Mouse (Mus musculus) heart, postnatal 14 days (tissue): ENCODE data around the gene Katnb1. TPM values are rescaled to one million over a fixed set of nuclear protein-coding genes. Genes with fewer than 3 reads are reported as not detected.

Source experiments
- total RNA-seq, 2 experiments: library from RNA; stranded (reverse); gene quantifications; 2 replicates each; pipeline ENCODE4 v1.2.3; 2021

The Katnb1 gene
- total RNA-seq, 2 experiments from 2014 or later = 7.8 to 8.1 TPM

Other genes with a start within 250 kb of the Katnb1 start
- gene Coq9, start 242.9 kb upstream of the Katnb1 start, total RNA-seq = 100 to 1,000 TPM; 400 to 427 TPM
- 10 to 100 TPM; 76.8 to 92.4 TPM for gene Ciapin1, start 242.8 kb upstream of the Katnb1 start, total RNA-seq
- gene Polr2c, start 223.7 kb upstream of the Katnb1 start, total RNA-seq = 10 to 100 TPM; 65.4 to 65.8 TPM
- 10 to 100 TPM; 23.3 to 26.5 TPM for gene Dok4, start 204.9 kb upstream of the Katnb1 start, total RNA-seq
- 10 to 100 TPM; 10.8 to 10.9 TPM for gene Ccdc102a, start 163.1 kb upstream of the Katnb1 start, total RNA-seq
- under 1 TPM; 0.22 to 0.50 TPM for gene Adgrg5, start 157.5 kb upstream of the Katnb1 start, total RNA-seq
- gene Adgrg1, start 106.4 kb upstream of the Katnb1 start, total RNA-seq = 10 to 100 TPM; 59.3 to 73.3 TPM
- 1 to 10 TPM; 1.5 TPM for gene Adgrg3, start 63.5 kb upstream of the Katnb1 start, total RNA-seq
- gene Drc7, start 26.1 kb upstream of the Katnb1 start, total RNA-seq = under 1 TPM in 1 of 2 experiments, not detected in 1; 0.31 TPM
- 10 to 100 TPM; 58.1 to 62.8 TPM for gene Kifc3, start 121.6 kb downstream of the Katnb1 start, total RNA-seq
- 1 to 10 TPM; 1.3 to 1.7 TPM for gene Cngb1, start 225.4 kb downstream of the Katnb1 start, total RNA-seq
- gene Tepp, start 229.4 kb downstream of the Katnb1 start, total RNA-seq = under 1 TPM in 1 of 2 experiments, not detected in 1; 0.37 TPM